Mouse (Mus musculus) CD4-positive, CD25-positive, alpha-beta regulatory T cell, adult 2 months (primary cell): Measurements from ENCODE around the gene Stradb.

Experiments
- DNase-seq: peaks from one replicate; pipeline ENCODE4 v3.0.0-alpha.2; 2012; ENCODE audit warnings: low read depth, low spot score

Gene Stradb

GRCm38 (mm10) chr1:58959682-58960081 is 13.6 kb upstream of the Stradb start:
- no peak for DNase-seq

DNA sequence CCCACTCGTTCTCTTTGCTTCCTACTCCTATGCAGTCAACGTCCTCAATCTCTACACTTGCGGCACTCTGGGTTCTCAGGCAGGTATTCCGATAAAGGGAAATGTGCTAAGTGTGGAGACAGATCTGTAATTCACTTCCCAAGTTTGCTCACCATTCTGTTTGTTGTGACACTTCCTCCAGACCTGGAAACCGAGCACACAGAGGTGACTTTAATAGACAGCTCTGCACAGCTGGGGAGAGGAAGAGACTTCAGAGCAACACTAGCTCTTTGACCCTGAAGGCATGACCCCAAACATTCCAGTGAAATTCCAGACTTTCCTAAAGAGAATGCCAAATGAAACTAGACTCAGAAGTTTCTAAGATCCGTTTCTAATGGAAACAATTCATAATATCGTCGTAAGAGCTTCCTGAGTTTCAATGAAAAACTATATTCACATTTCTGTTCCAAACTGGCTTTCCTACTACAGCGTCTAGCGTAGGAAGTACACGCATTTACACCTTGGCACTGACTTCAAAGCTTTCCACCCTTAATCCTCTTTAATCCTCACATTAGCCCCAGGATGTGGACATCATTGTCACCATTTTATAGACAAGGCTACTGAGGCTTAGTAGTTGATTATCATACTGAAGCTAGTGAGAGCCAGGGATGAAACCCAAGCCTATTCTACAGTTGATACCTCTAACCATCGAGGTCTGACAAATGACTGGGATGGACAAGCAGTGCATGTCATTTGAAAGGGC is 12.0 kb upstream of the Stradb start:
- DNase-seq = no peak

- DNase-seq = no peak
These were observed 10.9 kb upstream of the Stradb start for GRCm38 (mm10) chr1:58962418-58962817.

DNA sequence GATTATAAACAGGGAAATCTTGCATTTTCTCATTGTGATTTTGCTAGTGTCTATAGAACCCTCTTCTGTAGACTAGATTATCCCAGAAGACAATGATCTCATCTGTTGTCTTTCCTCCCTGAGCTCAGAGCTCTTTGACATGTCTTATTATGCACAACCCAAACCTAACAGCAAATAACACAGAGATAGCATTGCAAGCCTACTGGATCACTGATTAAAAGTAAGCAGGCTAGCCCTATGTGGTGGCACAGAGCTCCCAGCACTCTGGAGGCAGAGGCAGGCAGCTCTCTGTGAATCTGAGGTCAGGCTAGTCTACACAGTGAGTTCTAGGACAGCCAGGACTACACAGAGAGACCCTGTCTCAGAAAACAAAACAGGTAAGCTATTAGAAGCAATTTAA is 10.5 kb upstream of the Stradb start:
- no peak for DNase-seq

DNA sequence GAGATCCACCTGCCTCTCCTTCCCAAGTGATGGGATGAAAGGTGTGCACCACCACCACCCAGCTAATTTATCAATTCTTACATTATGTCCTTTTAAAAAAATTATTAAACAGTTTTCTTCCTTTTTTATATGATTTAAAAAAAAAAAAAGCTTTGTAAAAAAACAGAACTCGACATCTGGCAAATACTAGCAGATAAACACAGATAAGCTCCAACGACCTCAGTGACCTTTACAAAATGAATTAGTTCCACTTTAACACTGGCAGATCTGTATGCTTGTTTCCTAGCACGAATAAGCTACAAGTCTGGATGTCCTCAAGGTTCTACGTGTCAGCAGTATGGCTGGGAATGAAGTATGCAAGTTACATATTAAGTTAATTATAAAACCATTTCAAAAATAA is 5.8 kb upstream of the Stradb start:
- DNase-seq = no peak

DNA sequence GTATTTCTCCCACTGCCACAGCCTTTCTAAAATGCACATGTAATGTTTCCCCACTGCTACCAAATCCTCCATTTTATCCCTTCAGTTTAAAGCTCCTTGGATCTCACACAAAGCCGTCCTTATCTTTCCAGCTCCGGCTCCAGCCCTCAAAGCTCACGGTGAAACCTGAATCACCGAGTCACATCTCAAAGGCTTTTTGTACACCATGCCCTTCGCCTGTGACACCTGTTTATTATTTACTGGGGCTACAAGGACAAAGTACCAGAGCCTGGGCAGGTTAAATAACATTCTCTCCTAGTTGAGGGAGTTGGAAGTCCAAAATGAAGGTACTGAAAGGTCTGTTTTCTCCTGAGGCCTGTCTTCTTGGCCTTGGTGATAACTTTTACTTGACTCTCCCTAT is 3.3 kb upstream of the Stradb start:
- DNase-seq = no peak

- DNase-seq = no peak
These were observed 2.2 kb upstream of the Stradb start for GRCm38 (mm10) chr1:58971097-58971496.

- no peak for DNase-seq
These were observed 414 bp upstream of the Stradb start for GRCm38 (mm10) chr1:58972851-58973365.

DNA sequence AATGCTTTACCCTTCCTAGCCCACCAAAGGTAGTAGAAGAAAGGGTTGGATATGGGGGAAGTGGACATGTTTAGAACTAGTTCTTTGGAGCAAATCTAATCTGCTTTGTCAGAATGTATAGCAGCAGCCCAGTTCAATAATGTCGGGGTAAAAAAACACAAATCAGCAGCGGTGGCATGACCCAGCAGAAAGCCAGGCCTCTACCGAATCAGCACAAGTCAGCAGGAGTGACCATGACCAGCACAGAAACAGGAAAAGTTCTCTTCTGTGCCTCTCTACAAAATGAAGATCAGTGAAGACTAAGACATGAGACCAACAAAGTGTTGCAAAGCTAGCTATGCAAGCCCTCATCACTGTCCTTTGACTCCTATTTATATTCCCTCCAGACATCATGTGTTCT is 9.0 kb downstream of the Stradb start:
- DNase-seq = no peak

DNA sequence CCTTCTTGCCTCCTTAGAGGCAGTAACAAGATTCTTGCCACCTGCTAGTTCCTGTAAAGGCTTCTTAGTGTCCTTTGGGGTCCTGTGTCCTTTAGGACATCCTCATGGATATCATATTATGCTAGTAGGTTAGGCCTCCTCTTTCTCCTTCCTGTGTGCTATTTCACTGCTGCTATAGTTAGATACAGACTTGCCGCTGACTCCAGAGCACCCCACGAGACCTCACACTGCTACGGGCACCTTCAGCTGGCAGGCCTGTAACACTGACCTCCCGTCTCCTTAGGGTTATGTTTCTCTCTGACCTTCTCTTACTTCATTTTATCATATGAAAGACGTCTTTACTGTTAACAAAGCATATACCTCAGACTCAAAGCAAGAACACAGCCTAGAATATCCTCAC is 11.3 kb downstream of the Stradb start:
- DNase-seq = no peak

- no peak for DNase-seq
These were observed 19.8 kb downstream of the Stradb start for GRCm38 (mm10) chr1:58993144-58993543.

DNA sequence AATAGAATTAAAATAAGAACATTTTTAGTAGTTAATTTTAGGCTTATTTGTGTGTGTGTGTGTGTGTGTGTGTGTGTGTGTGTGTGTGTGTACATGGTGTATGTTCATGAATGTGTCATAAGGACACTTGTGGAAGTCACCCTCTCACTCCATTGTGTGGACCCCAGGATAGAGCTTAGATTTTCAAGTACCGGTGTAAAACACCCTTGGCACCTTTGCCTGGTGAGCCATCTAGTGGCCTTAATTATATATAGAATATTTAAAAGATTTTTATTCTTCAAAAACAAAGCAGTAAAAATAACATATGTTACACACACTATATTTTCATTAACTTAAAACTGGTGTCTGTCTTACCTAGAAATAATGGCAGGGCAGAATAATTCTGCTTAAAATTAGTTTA is 20.4 kb downstream of the Stradb start:
- peak; percentile 24 for DNase-seq

GRCm38 (mm10) chr1:58995313-58995712 is 22.0 kb downstream of the Stradb start:
- no peak for DNase-seq

GRCm38 (mm10) chr1:59009250-59009649 is 35.9 kb downstream of the Stradb start:
- DNase-seq = peak; percentile 42

DNA sequence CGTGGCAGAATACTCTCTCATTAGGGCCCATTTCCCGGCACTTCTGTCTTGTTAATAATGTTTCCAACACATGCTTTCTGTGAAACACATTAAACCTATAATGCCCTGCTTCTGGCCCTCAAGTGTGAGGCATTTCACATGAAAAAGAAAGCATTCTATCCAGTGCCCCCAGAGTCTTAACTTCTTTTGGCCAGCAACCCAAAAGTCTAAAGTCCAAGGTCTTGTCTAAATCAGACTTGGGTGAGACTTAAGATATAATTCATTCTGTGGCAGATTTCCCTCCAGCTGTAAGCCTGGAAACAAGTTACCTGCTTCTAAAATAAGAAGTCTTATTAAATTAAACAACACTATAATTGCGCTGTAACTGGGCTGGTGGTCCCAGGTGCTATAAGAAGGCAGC is 48.2 kb downstream of the Stradb start:
- no peak for DNase-seq

GRCm38 (mm10) chr1:59037723-59038122 is 64.4 kb downstream of the Stradb start:
- no peak for DNase-seq
